Mouse (Mus musculus): ENCODE measurements around the gene Cyld.

DNA sequence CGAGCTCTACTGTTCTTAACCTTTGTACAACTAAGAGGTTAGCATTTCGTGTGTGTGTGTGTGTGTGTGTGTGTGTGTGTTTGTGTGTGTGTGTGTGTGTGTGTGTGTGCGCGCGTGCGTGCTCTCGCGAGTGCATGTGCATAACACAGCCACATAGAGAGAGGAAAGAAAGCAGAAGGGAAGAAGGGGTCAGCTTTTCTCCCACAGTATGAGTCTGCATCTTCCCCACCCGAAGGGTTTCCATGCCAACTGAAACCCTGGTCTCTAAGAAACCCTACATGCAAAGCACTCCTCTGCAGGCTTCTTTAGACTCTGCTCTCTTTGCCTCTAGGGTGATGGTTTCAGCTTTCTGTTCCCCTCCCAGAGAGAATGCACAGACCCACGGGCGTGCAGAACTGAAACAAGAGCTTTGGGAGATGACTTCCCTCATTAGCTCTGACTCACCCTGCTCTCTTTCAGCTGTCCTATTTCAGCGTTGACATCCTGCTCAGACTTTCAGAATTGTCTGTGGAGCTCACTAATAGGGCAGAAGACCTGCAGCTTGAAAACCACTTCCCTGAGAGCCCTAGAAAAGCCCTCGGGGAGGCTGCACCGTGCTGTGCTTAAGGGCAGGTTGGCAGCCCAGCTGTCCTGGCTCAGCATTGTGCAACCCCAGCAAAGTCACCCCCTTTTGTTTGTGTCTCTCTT, 28.3 kb upstream of the Cyld start:
- TF ChIP-seq CTCF (IDR thresholded peaks at IDR 0.05; ENCODE audit: borderline replicate concordance, insufficient read depth, low read depth, low read length) (no peak), POLR2A (IDR thresholded peaks at IDR 0.05; ENCODE audit: borderline replicate concordance, insufficient read depth, low read length) (no peak)
